Mouse (Mus musculus) limb, embryonic 14.5 days (tissue): ENCODE measurements at regions not wholly inside any gene's neighbourhood (a gene's known extent, or its start where the extent isn't known, plus 50 kb on each side); places are given as distances from the start of the nearest gene placed in this dataset.

ENCODE experiments used
- ATAC-seq: fragments of 200-750 bp; cut with Nextera tagmentation; 2 replicates; pipeline ENCODE4 v1.8.0; 2017; ENCODE audit warnings: low read depth, moderate number of reproducible peaks, moderate TSS enrichment; ENCODE audit not compliant: low FRiP score
- DNase-seq: peaks from one replicate; pipeline ENCODE4 v3.0.0-alpha.2; 2015; ENCODE audit warnings: low spot score
- H3K27ac ChIP-seq: fragments of 300-500 bp; sonication (generic); replicated peaks from 2 replicates; pipeline ENCODE4 v1.5.1; 2014; ENCODE audit warnings: low read depth, mild to moderate bottlenecking, low read length, moderate library complexity, mixed read lengths
- H3K27me3 ChIP-seq: fragments of 300-500 bp; sonication (generic); 2 replicates; pipeline ENCODE4 v1.6.1; 2014; ENCODE audit warnings: low read length, mixed read lengths; ENCODE audit not compliant: control insufficient read depth, insufficient read depth
- H3K36me3 ChIP-seq: fragments of 300-500 bp; sonication (generic); 2 replicates; pipeline ENCODE4 v1.6.1; 2014; ENCODE audit warnings: mild to moderate bottlenecking, low read length, moderate library complexity, mixed read lengths; ENCODE audit not compliant: control insufficient read depth, insufficient read depth
- H3K4me1 ChIP-seq: fragments of 300-500 bp; sonication (generic); 2 replicates; pipeline ENCODE4 v1.6.1; 2014; ENCODE audit warnings: antibody characterized with exemption, low read length, mixed read lengths; ENCODE audit not compliant: control insufficient read depth, insufficient read depth
- H3K4me2 ChIP-seq: fragments of 300-500 bp; sonication (generic); replicated peaks from 2 replicates; pipeline ENCODE4 v1.6.1; 2014; ENCODE audit warnings: low read depth, mild to moderate bottlenecking, low read length, moderate library complexity; ENCODE audit not compliant: severe bottlenecking
- H3K4me3 ChIP-seq: fragments of 300-500 bp; sonication (generic); replicated peaks from 2 replicates; pipeline ENCODE4 v1.5.1; 2014; ENCODE audit warnings: low read length
- H3K9ac ChIP-seq: fragments of 300-500 bp; sonication (generic); 2 replicates; pipeline ENCODE4 v1.6.1; 2014; ENCODE audit warnings: mild to moderate bottlenecking, low read depth, low read length, moderate library complexity; ENCODE audit not compliant: severe bottlenecking
- H3K9me3 ChIP-seq: fragments of 300-500 bp; sonication (generic); 2 replicates; pipeline ENCODE4 v1.6.1; 2016; ENCODE audit warnings: low read length; ENCODE audit not compliant: control insufficient read depth
- POLR2A ChIP-seq: fragments of 200-500 bp; IDR thresholded peaks from 2 replicates; pipeline ENCODE4 v1.8.0; 2012; ENCODE audit warnings: inconsistent platforms, mild to moderate bottlenecking, moderate library complexity, borderline replicate concordance; ENCODE audit not compliant: insufficient read depth, insufficient read length; ENCODE audit errors: extremely low read depth
- WGBS: fragments of 180-500 bp; shearing (Covaris S2); extraction: QIAGEN DNeasy Blood & Tissue Kit; methylation state at CpG from one replicate; pipeline ENCODE4 v1.1.7; 2014; 5-methylcytosine and 5-hydroxymethylcytosine counted together

GRCm38 (mm10) chr9:113145036-113145435 is 563.0 kb downstream of the Pdcd6ip start:
- Histone ChIP-seq H3K36me3 (no peaks in the 10 kb centered on the region), H3K4me2 (no peak overlapping the region), H3K4me1 (no peaks in the 10 kb centered on the region), H3K9me3 (no peaks in the 10 kb centered on the region), H3K9ac (no peak overlapping the region), H3K27me3 (no peaks in the 10 kb centered on the region), H3K4me3 (no peak overlapping the region), H3K27ac (no peak overlapping the region)
- DNase-seq: no peak
- no peak for TF ChIP-seq POLR2A
- ATAC-seq: no peak
- 54% methylated on average over 2 of the region's 2 CpGs for WGBS

GRCm38 (mm10) chr9:113134611-113135010 is 573.4 kb downstream of the Pdcd6ip start:
- Histone ChIP-seq H3K27me3 (no peaks in the 10 kb centered on the region), H3K36me3 (no peaks in the 10 kb centered on the region), H3K9me3 (no peaks in the 10 kb centered on the region), H3K9ac (no peak overlapping the region), H3K27ac (no peak overlapping the region), H3K4me1 (no peaks in the 10 kb centered on the region), H3K4me2 (no peak overlapping the region), H3K4me3 (no peak overlapping the region)
- TF ChIP-seq POLR2A: no peak
- 71% methylated on average over 3 of the region's 3 CpGs for WGBS
- ATAC-seq (no peak), DNase-seq (no peak)

- Histone ChIP-seq H3K4me2 (no peak overlapping the region), H3K4me1 (no peaks in the 10 kb centered on the region), H3K27me3 (no peaks in the 10 kb centered on the region), H3K4me3 (no peak overlapping the region), H3K9ac (no peak overlapping the region), H3K9me3 (no peaks in the 10 kb centered on the region), H3K36me3 (no peaks in the 10 kb centered on the region), H3K27ac (no peak overlapping the region)
- WGBS: 78% methylated on average over 7 of the region's 7 CpGs
- no peak for TF ChIP-seq POLR2A
- no peak for DNase-seq
- ATAC-seq: no peak
These were observed 584.9 kb downstream of the Pdcd6ip start for GRCm38 (mm10) chr9:113123004-113123692.

- TF ChIP-seq POLR2A: no peak
- WGBS: 36% methylated on average over 3 of the region's 3 CpGs
- Histone ChIP-seq H3K27ac (no peak overlapping the region), H3K4me1 (no peaks in the 10 kb centered on the region), H3K9me3 (no peaks in the 10 kb centered on the region), H3K4me2 (no peak overlapping the region), H3K4me3 (no peak overlapping the region), H3K36me3 (no peaks in the 10 kb centered on the region), H3K9ac (no peak overlapping the region), H3K27me3 (no peaks in the 10 kb centered on the region)
- ATAC-seq (no peak), DNase-seq (no peak)
These were observed 585.8 kb downstream of the Pdcd6ip start for GRCm38 (mm10) chr9:113122253-113122749.

GRCm38 (mm10) chr9:113120385-113120784 is 587.7 kb downstream of the Pdcd6ip start:
- no peaks in the 10 kb centered on the region for H3K9me3 ChIP-seq
- no peak for TF ChIP-seq POLR2A
- no peak overlapping the region for H3K4me2 ChIP-seq
- H3K9ac ChIP-seq: no peak overlapping the region
- no peaks in the 10 kb centered on the region for H3K27me3 ChIP-seq
- H3K4me1 ChIP-seq: no peaks in the 10 kb centered on the region
- H3K36me3 ChIP-seq: no peaks in the 10 kb centered on the region
- H3K4me3 ChIP-seq: no peak overlapping the region
- DNase-seq: no peak
- no peak for ATAC-seq
- H3K27ac ChIP-seq: no peak overlapping the region
